Mouse (Mus musculus): ENCODE data around the gene Fbxo33.

GRCm38 (mm10) chr12:59169935-59170334 lies 49.6 kb downstream of the Fbxo33 start:
- TF ChIP-seq GATA1 (IDR thresholded peaks at IDR 0.05; ENCODE audit: borderline replicate concordance, low read length) (no peak), FLI1 (IDR thresholded peaks at IDR 0.05; ENCODE audit: low read length) (no peak)
